Mouse (Mus musculus): ENCODE results near the gene Agbl5. TPM values are rescaled to one million over a fixed set of nuclear protein-coding genes. Genes with fewer than 3 reads are reported as not detected.

Gene Agbl5
- polyA plus RNA-seq, 1 experiment from 2014 or later = 24.1 TPM

DNA sequence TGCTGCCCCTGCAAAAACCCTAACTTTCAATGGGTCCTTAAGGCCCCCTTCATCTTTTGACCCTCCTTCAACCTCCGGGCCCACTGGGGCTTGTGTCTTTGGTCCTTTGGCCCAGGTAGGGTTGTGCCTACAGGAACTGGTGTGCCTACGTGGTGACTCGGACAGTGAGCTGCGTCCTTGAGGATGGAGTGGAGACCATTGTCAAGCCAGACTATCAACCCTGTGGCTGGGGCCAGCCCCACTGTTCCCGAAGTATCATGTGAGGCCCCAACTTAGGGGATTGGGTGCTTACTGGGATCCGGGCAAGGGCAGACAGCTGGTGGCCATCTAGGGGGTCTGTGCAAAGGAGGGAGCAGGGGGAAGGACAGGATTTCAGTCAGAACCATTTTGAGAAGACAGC is 26.4 kb downstream of the Agbl5 start:
- WGBS = 85% methylated on average over 6 of the region's 6 CpGs
- Histone ChIP-seq H3K4me2 (ENCODE audit: low read length) (no peak overlapping the region), H3K36me3 (ENCODE audit: control insufficient read depth, insufficient read depth, low read length) (no peaks in the 10 kb centered on the region), H3K4me3 (ENCODE audit: low read depth, low read length) (no peak overlapping the region), H3K27me3 (ENCODE audit: control insufficient read depth, insufficient read depth, low read depth, low read length) (no peaks in the 10 kb centered on the region), H3K4me1 (ENCODE audit: control insufficient read depth, insufficient read depth, low read length) (peaks cover 4% of the 10 kb centered on the region), H3K9me3 (replicated peaks; ENCODE audit: control insufficient read depth, low read length, poor library complexity, severe bottlenecking) (no peaks in the 10 kb centered on the region), H3K27ac (ENCODE audit: low read length) (no peak overlapping the region), H3K9ac (ENCODE audit: low read depth, low read length) (no peak overlapping the region)
- ATAC-seq = no peak

DNA sequence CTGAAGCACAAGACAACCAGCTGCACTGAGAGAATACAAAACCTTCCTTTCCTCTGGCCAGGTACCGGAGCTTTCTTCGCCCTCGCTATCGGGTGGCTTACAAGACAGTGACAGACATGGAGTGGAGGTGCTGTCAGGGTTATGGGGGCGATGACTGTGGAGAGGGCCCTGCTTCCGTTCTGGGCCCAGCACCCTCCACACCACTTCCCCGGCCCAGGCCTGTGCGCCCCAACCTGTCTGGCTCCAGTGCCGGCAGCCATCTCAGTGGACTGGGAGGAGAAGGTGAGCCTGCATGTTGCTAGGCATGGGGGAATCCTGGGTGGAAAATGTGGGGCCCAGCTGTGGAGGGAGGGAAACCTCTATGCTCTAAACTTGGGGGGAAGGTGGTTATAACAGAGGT is 27.0 kb downstream of the Agbl5 start:
- Histone ChIP-seq H3K27me3 (ENCODE audit: control insufficient read depth, insufficient read depth, low read depth, low read length) (no peaks in the 10 kb centered on the region), H3K9ac (ENCODE audit: low read depth, low read length) (0 out of 2 replicates have a peak overlapping the region, but pooled peaks have one; percentile 40), H3K27ac (ENCODE audit: low read length) (no peak overlapping the region), H3K4me2 (ENCODE audit: low read length) (no peak overlapping the region), H3K36me3 (ENCODE audit: control insufficient read depth, insufficient read depth, low read length) (no peaks in the 10 kb centered on the region), H3K4me3 (ENCODE audit: low read depth, low read length) (no peak overlapping the region), H3K4me1 (ENCODE audit: control insufficient read depth, insufficient read depth, low read length) (peaks cover 4% of the 10 kb centered on the region), H3K9me3 (replicated peaks; ENCODE audit: control insufficient read depth, low read length, poor library complexity, severe bottlenecking) (no peaks in the 10 kb centered on the region)
- WGBS = 65% methylated on average over 9 of the region's 9 CpGs
- peak; percentile 40 for ATAC-seq

DNA sequence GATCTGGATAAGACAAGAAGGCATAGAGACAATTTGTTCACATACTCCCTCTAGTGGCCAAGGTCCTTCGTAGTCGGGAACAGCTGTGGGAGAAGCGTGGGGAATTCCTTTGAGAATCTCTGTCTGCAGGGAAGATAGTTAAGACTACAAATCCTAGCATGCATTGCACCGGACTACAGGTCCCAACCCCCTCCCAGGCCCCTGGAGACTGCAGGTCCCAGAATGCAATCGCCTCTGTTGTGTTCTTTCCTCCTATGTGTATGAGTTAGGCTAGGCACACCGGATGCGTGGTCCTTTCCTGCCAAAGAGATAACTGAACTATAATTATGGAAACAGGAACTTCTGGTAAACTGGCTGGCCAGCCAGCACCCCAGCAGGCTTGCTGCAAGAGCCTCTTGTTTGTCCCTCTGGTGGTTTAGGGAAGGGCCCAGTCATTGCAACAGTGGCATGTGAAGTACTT is 27.5 kb downstream of the Agbl5 start:
- Histone ChIP-seq H3K27ac (ENCODE audit: low read length) (peak overlapping the region; percentile 25; the same call in 1 of the 2 replicates), H3K4me1 (ENCODE audit: control insufficient read depth, insufficient read depth, low read length) (peaks cover 4% of the 10 kb centered on the region), H3K4me2 (ENCODE audit: low read length) (peak overlapping the region; percentile 28), H3K9ac (ENCODE audit: low read depth, low read length) (no peak overlapping the region), H3K9me3 (replicated peaks; ENCODE audit: control insufficient read depth, low read length, poor library complexity, severe bottlenecking) (no peaks in the 10 kb centered on the region), H3K36me3 (ENCODE audit: control insufficient read depth, insufficient read depth, low read length) (no peaks in the 10 kb centered on the region), H3K27me3 (ENCODE audit: control insufficient read depth, insufficient read depth, low read depth, low read length) (no peaks in the 10 kb centered on the region), H3K4me3 (ENCODE audit: low read depth, low read length) (no peak overlapping the region)
- 4% methylated on average over 7 of the region's 7 CpGs for WGBS
- peak; percentile 88 for ATAC-seq

DNA sequence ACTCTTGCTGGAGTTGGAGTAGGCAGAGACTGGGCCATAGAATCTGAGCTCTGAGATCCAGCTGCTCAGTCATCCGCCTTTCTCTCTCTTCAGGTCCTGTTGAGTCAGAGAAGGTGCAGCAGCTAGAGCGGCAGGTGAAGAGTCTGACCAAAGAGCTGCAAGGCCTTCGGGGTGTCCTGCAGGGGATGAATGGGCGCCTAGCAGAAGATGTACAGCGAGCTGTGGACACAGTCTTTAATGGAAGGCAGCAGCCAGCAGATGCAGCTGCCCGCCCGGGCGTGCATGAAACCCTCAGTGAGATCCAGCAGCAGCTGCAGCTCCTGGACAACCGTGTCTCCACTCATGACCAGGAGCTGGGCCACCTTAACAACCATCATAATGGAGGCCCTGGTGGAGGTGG is 28.3 kb downstream of the Agbl5 start:
- Histone ChIP-seq H3K36me3 (ENCODE audit: control insufficient read depth, insufficient read depth, low read length) (no peaks in the 10 kb centered on the region), H3K9ac (ENCODE audit: low read depth, low read length) (peak overlapping the region; percentile 30; the same call in 1 of the 2 replicates), H3K27ac (ENCODE audit: low read length) (no peak overlapping the region), H3K27me3 (ENCODE audit: control insufficient read depth, insufficient read depth, low read depth, low read length) (no peaks in the 10 kb centered on the region), H3K4me3 (ENCODE audit: low read depth, low read length) (no peak overlapping the region), H3K9me3 (replicated peaks; ENCODE audit: control insufficient read depth, low read length, poor library complexity, severe bottlenecking) (no peaks in the 10 kb centered on the region), H3K4me1 (ENCODE audit: control insufficient read depth, insufficient read depth, low read length) (peaks cover 5% of the 10 kb centered on the region), H3K4me2 (ENCODE audit: low read length) (no peak overlapping the region)
- no peak for ATAC-seq
- WGBS = 94% methylated on average over 9 of the region's 9 CpGs

DNA sequence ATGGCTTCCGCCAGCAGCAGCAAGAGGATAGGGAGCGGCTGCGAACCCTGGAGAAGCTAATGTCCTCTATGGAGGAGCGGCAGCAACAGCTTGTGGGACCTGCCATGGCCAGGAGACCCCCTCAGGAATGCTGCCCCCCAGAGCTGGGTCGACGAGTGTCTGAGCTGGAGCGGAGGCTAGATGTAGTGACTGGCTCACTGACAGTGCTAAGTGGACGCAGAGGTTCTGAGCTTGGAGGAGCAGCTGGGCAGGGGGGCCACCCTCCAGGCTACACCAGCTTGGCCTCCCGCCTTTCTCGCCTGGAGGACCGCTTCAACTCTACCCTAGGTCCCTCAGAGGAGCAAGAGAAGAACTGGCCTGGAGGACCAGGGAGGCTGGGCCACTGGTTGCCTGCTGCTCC is 28.9 kb downstream of the Agbl5 start:
- Histone ChIP-seq H3K4me2 (ENCODE audit: low read length) (no peak overlapping the region), H3K36me3 (ENCODE audit: control insufficient read depth, insufficient read depth, low read length) (no peaks in the 10 kb centered on the region), H3K9me3 (replicated peaks; ENCODE audit: control insufficient read depth, low read length, poor library complexity, severe bottlenecking) (no peaks in the 10 kb centered on the region), H3K27me3 (ENCODE audit: control insufficient read depth, insufficient read depth, low read depth, low read length) (no peaks in the 10 kb centered on the region), H3K9ac (ENCODE audit: low read depth, low read length) (peak overlapping the region; percentile 30; the same call in 1 of the 2 replicates), H3K27ac (ENCODE audit: low read length) (no peak overlapping the region), H3K4me3 (ENCODE audit: low read depth, low read length) (no peak overlapping the region), H3K4me1 (ENCODE audit: control insufficient read depth, insufficient read depth, low read length) (peaks cover 10% of the 10 kb centered on the region)
- ATAC-seq = no peak
- 94% methylated on average over 11 of the region's 11 CpGs for WGBS

DNA sequence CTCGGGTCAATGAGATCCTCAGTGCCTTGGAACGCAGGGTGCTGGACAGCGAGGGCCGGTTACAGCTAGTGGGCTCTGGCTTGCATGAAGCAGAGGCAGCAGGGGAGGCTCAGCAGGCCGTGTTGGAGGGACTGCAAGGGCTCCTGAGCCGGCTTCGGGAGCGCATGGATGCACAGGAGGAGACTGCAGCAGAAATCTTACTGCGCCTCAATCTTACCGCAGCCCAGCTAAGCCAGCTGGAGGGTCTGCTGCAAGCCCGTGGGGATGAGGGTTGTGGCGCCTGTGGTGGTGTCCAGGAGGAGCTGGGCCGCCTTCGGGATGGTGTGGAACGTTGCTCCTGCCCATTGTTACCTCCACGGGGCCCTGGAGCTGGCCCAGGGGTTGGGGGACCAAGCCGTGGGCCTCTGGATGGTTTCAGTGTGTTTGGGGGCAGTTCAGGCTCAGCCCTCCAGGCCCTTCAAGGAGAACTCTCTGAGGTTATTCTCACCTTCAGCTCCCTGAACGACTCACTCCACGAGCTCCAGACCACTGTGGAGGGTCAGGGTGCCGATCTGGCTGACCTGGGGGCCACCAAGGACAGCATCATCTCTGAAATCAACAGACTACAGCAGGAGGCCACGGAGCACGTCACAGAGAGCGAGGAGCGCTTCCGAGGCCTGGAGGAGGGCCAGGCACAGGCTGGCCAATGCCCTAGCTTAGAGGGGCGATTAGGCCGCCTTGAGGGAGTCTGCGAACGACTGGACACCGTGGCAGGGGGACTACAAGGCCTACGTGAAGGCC is 29.6 kb downstream of the Agbl5 start:
- no peaks in the 10 kb centered on the region for H3K9me3 ChIP-seq (replicated peaks; ENCODE audit: control insufficient read depth, low read length, poor library complexity, severe bottlenecking)
- no peak overlapping the region for H3K4me3 ChIP-seq (ENCODE audit: low read depth, low read length)
- H3K4me2 ChIP-seq (ENCODE audit: low read length) = no peak overlapping the region
- H3K36me3 ChIP-seq (ENCODE audit: control insufficient read depth, insufficient read depth, low read length) = no peaks in the 10 kb centered on the region
- WGBS = 84% methylated on average over 31 of the region's 31 CpGs
- no peaks in the 10 kb centered on the region for H3K27me3 ChIP-seq (ENCODE audit: control insufficient read depth, insufficient read depth, low read depth, low read length)
- no peak for ATAC-seq
- no peak overlapping the region for H3K27ac ChIP-seq (ENCODE audit: low read length)
- H3K9ac ChIP-seq (ENCODE audit: low read depth, low read length) = 0 out of 2 replicates have a peak overlapping the region, but pooled peaks have one; percentile 14
- H3K4me1 ChIP-seq (ENCODE audit: control insufficient read depth, insufficient read depth, low read length) = peaks cover 15% of the 10 kb centered on the region

DNA sequence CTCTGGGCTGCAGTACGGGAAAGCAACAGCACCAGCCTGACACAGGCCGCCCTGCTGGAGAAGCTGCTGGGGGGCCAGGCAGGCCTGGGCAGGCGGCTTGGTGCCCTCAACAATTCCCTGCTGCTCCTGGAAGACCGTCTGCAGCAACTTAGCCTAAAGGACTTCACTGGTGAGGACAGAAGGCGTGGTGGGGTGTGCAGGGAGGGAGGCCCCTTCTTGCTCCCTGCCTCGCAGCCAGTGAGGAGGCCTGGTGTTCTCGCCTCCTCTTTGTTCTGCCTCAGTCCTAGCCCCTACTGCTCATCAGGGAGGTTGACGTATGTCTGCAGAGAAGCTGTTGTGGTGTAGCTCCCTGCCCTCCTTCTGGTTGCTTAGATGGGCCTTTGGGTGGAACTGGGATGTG is 30.2 kb downstream of the Agbl5 start:
- no peak overlapping the region for H3K4me2 ChIP-seq (ENCODE audit: low read length)
- 88% methylated on average over 8 of the region's 8 CpGs for WGBS
- 0 out of 2 replicates have a peak overlapping the region, but pooled peaks have one; percentile 14 for H3K9ac ChIP-seq (ENCODE audit: low read depth, low read length)
- H3K27me3 ChIP-seq (ENCODE audit: control insufficient read depth, insufficient read depth, low read depth, low read length) = no peaks in the 10 kb centered on the region
- peaks cover 15% of the 10 kb centered on the region for H3K4me1 ChIP-seq (ENCODE audit: control insufficient read depth, insufficient read depth, low read length)
- no peaks in the 10 kb centered on the region for H3K9me3 ChIP-seq (replicated peaks; ENCODE audit: control insufficient read depth, low read length, poor library complexity, severe bottlenecking)
- H3K27ac ChIP-seq (ENCODE audit: low read length) = no peak overlapping the region
- no peak overlapping the region for H3K4me3 ChIP-seq (ENCODE audit: low read depth, low read length)
- ATAC-seq = no peak
- no peaks in the 10 kb centered on the region for H3K36me3 ChIP-seq (ENCODE audit: control insufficient read depth, insufficient read depth, low read length)

DNA sequence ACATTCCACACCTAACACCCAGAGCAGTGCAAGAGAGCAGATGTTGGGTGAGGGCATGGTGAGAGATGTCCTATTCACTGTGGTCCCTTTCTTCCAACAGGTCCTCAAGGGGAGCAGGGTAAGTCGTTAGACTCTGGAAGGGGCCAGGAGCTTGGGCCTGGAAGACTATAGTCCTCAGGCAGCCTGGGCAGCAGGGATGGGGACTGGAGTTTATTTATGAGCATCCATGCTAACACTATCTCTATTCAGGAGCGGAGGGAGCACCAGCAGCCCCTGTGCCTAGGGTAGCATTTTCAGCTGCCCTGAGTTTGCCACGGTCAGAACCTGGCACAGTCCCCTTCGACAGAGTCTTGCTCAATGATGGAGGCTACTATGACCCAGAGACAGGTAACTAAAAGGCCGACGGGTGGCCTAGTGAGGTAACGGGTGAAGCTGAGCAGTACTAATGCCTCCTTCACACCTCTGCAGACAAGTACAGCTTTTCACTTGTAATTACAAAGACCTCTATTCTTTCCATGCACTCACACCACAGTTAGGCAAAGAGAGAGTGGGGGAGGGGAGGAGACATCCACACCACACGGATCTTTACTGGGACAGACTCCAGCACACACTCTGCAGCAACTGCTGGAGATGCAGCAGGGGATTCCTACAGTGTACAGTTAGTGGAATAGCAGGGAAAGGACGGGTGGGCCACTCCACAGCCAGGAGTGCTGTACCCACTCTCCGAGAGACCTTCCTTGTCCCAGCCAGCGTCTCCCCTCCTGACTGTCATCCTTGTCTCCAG is 31.5 kb downstream of the Agbl5 start:
- Histone ChIP-seq H3K27me3 (ENCODE audit: control insufficient read depth, insufficient read depth, low read depth, low read length) (no peaks in the 10 kb centered on the region), H3K27ac (ENCODE audit: low read length) (peak overlapping the region; percentile 33; the same call in 1 of the 2 replicates), H3K9me3 (replicated peaks; ENCODE audit: control insufficient read depth, low read length, poor library complexity, severe bottlenecking) (no peaks in the 10 kb centered on the region), H3K9ac (ENCODE audit: low read depth, low read length) (no peak overlapping the region), H3K4me3 (ENCODE audit: low read depth, low read length) (no peak overlapping the region), H3K36me3 (ENCODE audit: control insufficient read depth, insufficient read depth, low read length) (no peaks in the 10 kb centered on the region), H3K4me2 (ENCODE audit: low read length) (no peak overlapping the region), H3K4me1 (ENCODE audit: control insufficient read depth, insufficient read depth, low read length) (peaks cover 15% of the 10 kb centered on the region)
- ATAC-seq = no peak
- 71% methylated on average over 11 of the region's 11 CpGs for WGBS

DNA sequence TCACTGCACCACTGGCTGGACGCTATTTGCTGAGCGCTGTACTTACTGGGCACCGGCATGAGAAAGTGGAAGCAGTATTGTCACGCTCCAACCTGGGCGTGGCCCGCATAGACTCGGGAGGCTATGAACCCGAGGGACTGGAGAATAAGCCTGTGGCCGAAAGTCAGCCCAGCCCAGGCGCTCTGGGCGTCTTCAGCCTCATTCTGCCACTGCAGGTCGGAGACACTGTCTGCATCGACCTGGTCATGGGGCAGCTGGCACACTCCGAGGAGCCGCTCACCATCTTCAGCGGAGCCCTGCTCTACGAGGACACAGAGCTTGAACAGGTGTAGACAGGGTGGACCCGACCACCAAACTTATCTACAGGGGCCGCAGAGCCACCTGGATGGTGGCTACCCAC is 32.1 kb downstream of the Agbl5 start:
- 66% methylated on average over 19 of the region's 19 CpGs for WGBS
- peak; percentile 1; the same call in 1 of the 2 replicates for ATAC-seq
- peak overlapping the region; percentile 97 for H3K4me2 ChIP-seq (ENCODE audit: low read length)

More for the DNA sequence above, 32.1 kb downstream of the Agbl5 start:
- Histone ChIP-seq H3K4me3 (ENCODE audit: low read depth, low read length) (no peak overlapping the region), H3K27ac (ENCODE audit: low read length) (peak overlapping the region; percentile 33; the same call in 1 of the 2 replicates), H3K27me3 (ENCODE audit: control insufficient read depth, insufficient read depth, low read depth, low read length) (no peaks in the 10 kb centered on the region), H3K9ac (ENCODE audit: low read depth, low read length) (no peak overlapping the region), H3K4me1 (ENCODE audit: control insufficient read depth, insufficient read depth, low read length) (peaks cover 13% of the 10 kb centered on the region), H3K36me3 (ENCODE audit: control insufficient read depth, insufficient read depth, low read length) (no peaks in the 10 kb centered on the region), H3K9me3 (replicated peaks; ENCODE audit: control insufficient read depth, low read length, poor library complexity, severe bottlenecking) (no peaks in the 10 kb centered on the region)
